Mouse (Mus musculus) stomach, postnatal 0 days (tissue): ENCODE data around the gene Diaph3.

Experiments
- CTCF ChIP-seq: IDR thresholded peaks from 2 replicates; pipeline ENCODE4 v1.5.1; 2016; ENCODE audit warnings: antibody characterized with exemption, low read depth, mild to moderate bottlenecking, moderate library complexity
- EP300 ChIP-seq: optimal IDR thresholded peaks from 2 replicates; pipeline ENCODE3; 2016; ENCODE audit warnings: antibody characterized with exemption

DNA sequence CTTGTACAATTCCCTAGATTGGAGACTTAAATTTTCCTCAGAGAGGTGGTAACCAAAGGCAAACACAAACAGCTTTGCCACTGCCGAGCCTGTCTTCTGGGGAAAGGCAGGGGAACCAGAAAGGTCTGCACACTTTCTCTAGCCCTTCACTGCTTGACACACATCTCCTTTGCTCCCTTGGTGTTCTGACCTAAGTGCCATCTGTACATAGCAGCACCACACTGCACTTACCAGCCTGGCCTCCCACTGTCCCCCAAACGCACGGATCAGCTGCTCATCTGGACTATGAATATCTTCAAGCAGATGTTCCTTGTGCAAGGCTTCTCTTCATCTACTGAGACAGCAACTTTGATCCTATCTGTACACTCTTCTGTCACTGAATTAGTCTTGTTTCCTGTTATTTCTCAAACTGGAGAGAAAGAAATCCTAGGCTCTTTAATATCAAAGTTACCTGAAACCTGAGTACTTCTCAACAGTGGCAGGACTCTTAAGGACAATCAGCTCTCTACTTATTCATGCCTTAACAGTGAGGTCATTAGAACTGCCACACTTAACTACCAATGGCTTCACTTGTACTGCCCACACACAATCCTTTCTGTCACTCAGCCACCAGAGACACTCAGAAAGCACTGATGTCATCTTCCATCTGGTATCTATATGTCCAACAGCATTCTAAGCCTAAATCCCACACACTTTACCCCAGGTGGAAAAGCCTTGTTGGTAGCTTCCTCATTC, 251.8 kb downstream of the Diaph3 start:
- TF ChIP-seq CTCF (no peak), EP300 (no peak)
